Mouse (Mus musculus): ENCODE results near the gene Pnkd.
A peak's percentile ranks its signal among the peaks of the same experiment; 100 is the strongest.

- no peak for TF ChIP-seq POLR2A (IDR thresholded peaks at IDR 0.05; ENCODE audit: low read depth, low read length)
- no peak for TF ChIP-seq NRF1 (IDR thresholded peaks at IDR 0.05; ENCODE audit: low read depth, low read length)
- TF ChIP-seq UBTF (IDR thresholded peaks at IDR 0.05; ENCODE audit: low read depth, low read length) = no peak
- no peak for TF ChIP-seq JUND (conservative IDR thresholded peaks at IDR 0.05; ENCODE audit: low read depth, low read length)
- 0 out of 4 replicates have a peak, but pooled peaks of 1 of the 2 experiments have one; percentile 1 for TF ChIP-seq CTCF (conservative IDR thresholded peaks at IDR 0.05 in 1 of 2, IDR thresholded peaks at IDR 0.05 in 1 of 2; ENCODE audit: low read depth in 2 of 2, low read length in 2 of 2)
Observed at GRCm38 (mm10) chr1:74239618-74240017, 45.1 kb upstream of the Pnkd start.
